Mouse (Mus musculus) spleen, adult 18-20 months (tissue): ENCODE data around the gene Asb1.
A peak's percentile ranks its signal among the peaks of the same experiment; 100 is the strongest.

Source experiments
- DNase-seq, 2 experiments: peaks; one replicate each; pipeline ENCODE4 v3.0.0; 2022; ENCODE audit warnings: mixed read lengths in 2 of 2

Gene Asb1

DNA sequence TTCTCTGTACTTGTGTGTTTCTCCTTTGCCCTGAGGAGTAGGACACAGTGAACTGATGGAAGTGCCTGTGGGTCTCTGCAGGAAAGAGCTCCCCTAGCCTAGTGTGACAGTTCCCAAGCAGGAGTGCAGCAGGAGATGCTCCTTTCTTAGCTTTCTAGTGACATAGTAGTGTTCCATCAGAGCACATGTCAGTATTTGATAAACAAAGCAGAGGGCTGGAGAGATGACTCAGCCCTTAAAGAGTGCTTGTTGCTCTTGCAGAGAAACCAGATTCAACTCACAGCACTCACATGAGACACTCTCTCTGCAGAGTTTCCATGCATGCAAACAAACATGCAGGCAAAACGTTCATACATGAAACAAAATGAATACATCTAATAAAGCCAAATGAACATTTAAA is 4.9 kb downstream of the Asb1 start:
- DNase-seq, result no peak

DNA sequence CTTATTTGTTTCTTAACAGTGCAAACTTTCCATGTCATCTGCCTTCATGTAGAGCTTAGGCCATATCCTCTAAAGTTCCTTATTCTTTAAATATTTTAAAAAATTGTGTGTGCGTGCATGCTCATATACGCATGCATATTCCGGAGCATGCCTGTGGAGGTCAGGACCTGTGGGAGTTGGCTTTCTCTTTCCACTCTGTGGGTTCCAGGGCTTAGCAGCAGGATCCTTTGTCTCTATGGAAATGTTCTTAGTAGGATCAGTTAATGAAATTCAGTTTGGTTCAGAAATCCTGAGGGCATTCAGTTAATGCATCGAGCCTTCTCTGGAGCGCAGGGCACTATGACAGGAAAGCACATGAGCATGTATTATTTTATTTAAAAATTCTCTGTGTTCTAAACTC is 7.2 kb downstream of the Asb1 start:
- DNase-seq, result no peak

- DNase-seq, result no peak
Measured at GRCm38 (mm10) chr1:91549073-91549472, 8.7 kb downstream of the Asb1 start.

DNA sequence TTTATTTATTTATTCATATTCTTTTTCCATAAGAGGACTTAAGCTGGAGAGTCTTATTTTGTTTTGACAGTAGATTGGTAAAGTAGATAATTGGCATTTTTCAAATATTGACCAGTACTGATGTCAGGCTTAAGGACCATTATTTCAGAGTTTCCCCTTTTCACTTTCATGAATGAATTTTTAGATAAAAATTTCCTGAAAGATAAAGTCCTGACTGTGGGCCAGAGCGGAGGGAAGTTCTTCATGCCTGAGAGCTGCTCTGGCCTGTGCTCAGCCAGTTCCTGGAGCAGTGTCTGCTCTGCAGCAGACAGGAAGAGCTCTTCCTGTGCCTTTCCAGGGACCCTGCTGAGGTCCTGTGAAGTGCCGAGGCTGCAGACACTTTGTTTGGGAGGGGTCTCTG is 16.8 kb downstream of the Asb1 start:
- DNase-seq, result no peak

DNA sequence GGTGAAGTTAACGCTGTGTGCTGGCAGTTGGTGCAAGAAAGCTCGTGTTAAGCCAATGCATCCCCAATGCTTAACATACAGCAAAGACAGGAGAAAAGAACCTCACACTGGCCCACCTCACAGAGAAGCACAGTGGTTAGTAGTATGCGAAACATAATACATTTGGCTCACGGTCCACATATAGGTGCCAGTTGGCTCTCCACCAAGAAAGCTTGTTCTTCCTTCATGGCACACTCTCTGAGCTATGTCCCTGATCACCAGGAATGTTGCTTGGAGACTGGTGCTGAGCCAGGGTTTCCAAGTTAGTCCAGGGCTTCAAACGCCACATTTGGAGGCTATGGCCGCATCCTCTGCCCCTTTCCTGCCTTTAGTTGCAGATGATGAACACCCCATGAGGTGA is 20.9 kb downstream of the Asb1 start:
- no peak for DNase-seq

- DNase-seq, result no peak
Measured at GRCm38 (mm10) chr1:91562977-91563590, 22.7 kb downstream of the Asb1 start.

DNA sequence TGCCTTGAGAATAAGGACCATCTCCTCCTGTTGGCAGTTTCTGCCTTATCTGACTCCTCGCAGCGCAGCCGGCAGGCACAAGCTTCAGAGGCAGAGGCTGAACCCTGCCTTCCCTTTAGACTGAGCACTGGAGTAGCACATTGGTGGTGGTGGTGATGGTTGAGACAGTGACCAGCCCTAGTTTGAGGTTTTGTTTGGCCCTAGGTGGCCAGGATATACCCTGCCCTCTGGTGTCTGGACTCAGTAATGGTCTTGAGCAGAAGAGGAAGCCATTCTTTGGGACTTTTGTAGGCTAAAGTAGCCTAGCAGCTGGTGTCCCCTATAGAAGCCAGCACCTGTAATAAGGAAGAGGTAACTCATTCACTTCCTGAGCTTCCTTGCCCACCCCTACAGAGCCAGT is 23.7 kb downstream of the Asb1 start:
- no peak for DNase-seq

- DNase-seq, result no peak
Measured at GRCm38 (mm10) chr1:91564598-91564997, 24.3 kb downstream of the Asb1 start.

DNA sequence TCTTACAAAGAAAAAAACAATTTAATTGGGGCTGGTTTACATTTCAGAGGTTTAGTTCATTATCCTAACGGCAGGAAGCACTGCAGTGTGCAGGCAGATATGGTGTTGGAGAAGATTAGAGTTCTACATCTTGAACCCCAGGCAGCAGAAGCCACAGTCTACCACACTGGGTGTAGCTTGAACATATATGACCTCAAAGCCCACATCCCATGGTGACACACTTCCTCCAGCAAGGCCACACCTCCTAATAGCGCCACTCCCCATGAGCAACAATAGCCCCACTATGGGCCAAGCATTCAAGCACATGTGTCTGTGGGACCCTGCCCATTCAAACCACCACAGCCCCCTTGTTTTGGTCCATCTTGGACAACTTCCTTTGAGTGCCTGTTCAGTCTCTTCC is 26.9 kb downstream of the Asb1 start:
- DNase-seq, result no peak

GRCm38 (mm10) chr1:91572458-91572857 is 32.1 kb downstream of the Asb1 start:
- DNase-seq, result no peak

DNA sequence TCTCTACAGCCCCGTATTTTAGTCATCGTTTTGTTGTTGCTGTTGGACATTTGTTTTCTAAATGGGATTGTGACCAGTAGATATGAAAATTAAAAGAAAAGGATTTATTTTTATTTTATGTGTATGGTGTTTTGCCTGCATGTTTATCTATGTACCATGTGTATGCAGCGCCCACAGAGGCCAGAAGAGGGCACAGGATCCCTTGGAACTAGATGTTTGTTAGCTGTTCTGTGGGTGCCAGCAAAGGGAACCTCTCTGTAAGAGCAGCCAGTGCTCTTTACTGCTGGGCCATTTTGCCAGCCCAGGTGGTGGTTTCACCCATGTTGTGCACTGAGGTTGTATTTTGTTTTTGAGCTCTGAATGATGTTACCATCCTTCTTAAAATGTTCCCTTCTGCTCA is 33.9 kb downstream of the Asb1 start:
- DNase-seq, result peak in 1 of 2 experiments; percentile 8

- DNase-seq, result no peak
Measured at GRCm38 (mm10) chr1:91577883-91578517, 37.7 kb downstream of the Asb1 start.

- DNase-seq, result no peak
Measured at GRCm38 (mm10) chr1:91580503-91580902, 40.2 kb downstream of the Asb1 start.

GRCm38 (mm10) chr1:91581206-91581605 is 40.9 kb downstream of the Asb1 start:
- no peak for DNase-seq

DNA sequence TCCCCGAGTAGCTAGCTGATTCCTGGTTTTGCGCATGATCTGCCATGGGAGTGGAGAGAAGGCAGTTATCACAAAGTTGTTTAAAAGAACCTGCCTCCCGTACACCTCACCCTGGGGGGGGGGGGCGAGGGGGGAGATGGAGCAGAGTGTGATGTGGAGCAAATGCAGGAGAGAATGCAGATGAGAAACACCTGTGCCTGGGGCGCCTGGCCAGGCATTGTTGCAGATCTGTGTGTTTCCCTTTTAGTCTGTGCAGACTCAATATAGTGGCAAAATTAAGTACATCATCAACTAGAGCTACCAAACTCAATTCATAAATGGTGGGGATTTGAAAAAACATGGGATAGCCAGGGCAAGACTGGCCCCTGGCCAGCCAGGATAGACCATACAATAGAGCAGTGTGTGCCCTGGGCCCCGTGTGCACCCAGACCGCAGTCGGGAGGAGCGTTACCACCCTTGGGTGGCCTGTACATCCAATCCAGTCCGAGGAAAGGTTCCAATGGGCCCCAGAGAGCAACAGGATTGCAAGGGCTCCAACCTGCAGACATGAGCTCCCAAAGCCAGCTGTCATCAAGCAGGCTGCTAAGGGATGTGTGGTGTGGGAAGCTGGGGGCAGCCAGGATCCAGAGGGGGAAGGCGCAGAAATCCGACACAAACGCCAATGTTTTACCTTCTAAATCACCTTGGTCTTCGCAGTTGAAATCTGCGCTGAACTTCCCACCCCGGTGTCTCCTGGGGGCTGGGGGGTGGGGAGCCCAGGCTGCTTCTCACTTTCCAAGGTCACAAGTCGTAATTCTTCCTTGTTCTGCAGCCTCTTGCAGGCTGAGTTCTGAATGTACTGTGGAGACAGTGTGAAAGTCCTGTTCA is 44.9 kb downstream of the Asb1 start:
- DNase-seq, result no peak

DNA sequence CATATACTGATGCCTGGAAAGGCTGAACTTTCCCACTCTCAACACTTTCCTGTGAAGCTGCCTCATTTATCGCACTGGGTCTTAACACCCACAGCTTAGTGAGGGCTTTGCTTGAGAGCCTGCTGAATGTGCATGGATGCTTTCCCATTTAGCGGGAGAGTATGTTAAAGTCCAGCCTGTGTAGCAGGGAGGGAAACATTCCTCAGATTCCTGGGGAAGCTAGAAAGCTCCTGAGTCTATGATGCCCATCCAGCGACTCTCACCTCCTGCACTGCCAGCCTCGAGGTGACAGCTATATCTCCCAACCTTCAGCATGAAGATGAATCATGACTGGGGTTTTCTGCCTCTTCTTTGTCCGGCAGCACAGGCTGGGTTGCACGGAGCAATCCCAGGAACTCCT is 49.4 kb downstream of the Asb1 start:
- DNase-seq, result no peak

- no peak for DNase-seq
Measured at GRCm38 (mm10) chr1:91595521-91596020, 55.2 kb downstream of the Asb1 start.

GRCm38 (mm10) chr1:91597611-91598010 is 57.3 kb downstream of the Asb1 start:
- no peak for DNase-seq

GRCm38 (mm10) chr1:91600671-91601361 is 60.5 kb downstream of the Asb1 start:
- DNase-seq, result no peak

GRCm38 (mm10) chr1:91601362-91602096 is 61.2 kb downstream of the Asb1 start:
- no peak for DNase-seq

DNA sequence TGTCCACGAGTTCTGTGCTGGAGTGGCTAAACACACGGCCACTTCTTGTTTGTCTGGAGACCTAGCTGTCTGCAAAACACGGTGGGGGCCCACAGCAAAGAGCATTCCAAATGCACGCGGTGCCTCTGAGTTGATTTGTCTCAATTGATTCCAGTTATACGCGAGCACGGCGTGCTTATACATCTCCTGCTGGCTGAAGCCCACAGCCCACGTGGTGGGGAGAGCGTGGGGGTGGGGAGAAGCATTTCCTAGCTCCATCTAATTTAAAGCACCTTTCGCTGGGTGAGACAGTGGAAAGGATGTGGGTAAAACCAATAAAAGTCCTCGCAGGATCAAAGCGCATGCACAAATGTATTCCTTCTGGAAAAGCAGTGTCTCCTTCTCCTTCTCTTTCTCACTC is 65.3 kb downstream of the Asb1 start:
- DNase-seq, result no peak

DNA sequence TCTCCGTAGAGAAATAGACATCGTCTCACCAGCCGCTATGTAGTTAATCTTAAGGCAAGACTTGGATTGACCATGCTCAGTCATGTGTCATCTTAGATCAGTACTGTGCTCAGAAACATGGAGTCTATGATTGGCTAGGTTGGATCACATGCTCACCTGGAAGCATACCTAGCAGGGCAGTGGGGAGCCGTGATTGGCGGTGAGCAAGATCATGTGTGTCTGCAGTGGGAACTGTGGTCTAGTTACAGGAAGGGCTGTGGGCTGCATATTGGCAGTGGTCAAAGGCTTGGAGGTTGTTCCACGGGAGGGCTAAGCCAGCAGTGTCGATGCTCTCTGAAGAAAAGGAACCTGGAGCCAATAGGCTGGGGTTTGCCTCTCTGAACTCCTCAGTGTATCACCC is 66.4 kb downstream of the Asb1 start:
- DNase-seq, result no peak

GRCm38 (mm10) chr1:91607141-91607540 is 66.8 kb downstream of the Asb1 start:
- DNase-seq, result no peak
